Mouse (Mus musculus): ENCODE measurements around the gene Gm10337. TPM values are rescaled to one million over a fixed set of nuclear protein-coding genes. Genes with fewer than 3 reads are reported as not detected.
A peak's percentile ranks its signal among the peaks of the same experiment; 100 is the strongest.

The Gm10337 gene
- total RNA-seq, 2 experiments from 2014 or later: 7.3 TPM; not detected in 1

GRCm38 (mm10) chr15:102517631-102517975, 14.1 kb downstream of the Gm10337 start:
- no peak for DNase-seq

- peak; percentile 99 for DNase-seq
Observed at GRCm38 (mm10) chr15:102517976-102518858, 14.7 kb downstream of the Gm10337 start, which contains the start of gene Tarbp2. Tarbp2 (plus strand) TSS chr15:102518192.

- no peak for DNase-seq
Observed at GRCm38 (mm10) chr15:102518859-102519201, 15.3 kb downstream of the Gm10337 start.

GRCm38 (mm10) chr15:102519211-102520141, 16.0 kb downstream of the Gm10337 start:
- no peak for DNase-seq

GRCm38 (mm10) chr15:102520416-102520815, 16.9 kb downstream of the Gm10337 start:
- no peak for DNase-seq

GRCm38 (mm10) chr15:102521480-102521879, 18.0 kb downstream of the Gm10337 start:
- DNase-seq: no peak

GRCm38 (mm10) chr15:102524892-102525485, 21.5 kb downstream of the Gm10337 start, which contains the start of gene Npff:
Npff (minus strand) TSS chr15:102524942.
- peak; percentile 84 for DNase-seq

GRCm38 (mm10) chr15:102526111-102527002, 22.8 kb downstream of the Gm10337 start:
- DNase-seq: no peak

GRCm38 (mm10) chr15:102527936-102528335, 24.4 kb downstream of the Gm10337 start:
- no peak for DNase-seq

- no peak for DNase-seq
Observed at GRCm38 (mm10) chr15:102528396-102528795, 24.9 kb downstream of the Gm10337 start.

- DNase-seq: no peak
Observed at GRCm38 (mm10) chr15:102530566-102530965, 27.0 kb downstream of the Gm10337 start.

GRCm38 (mm10) chr15:102531586-102531985, 28.1 kb downstream of the Gm10337 start:
- no peak for DNase-seq

GRCm38 (mm10) chr15:102532106-102532900, 28.8 kb downstream of the Gm10337 start:
- no peak for DNase-seq

GRCm38 (mm10) chr15:102533926-102534325, 30.4 kb downstream of the Gm10337 start:
- no peak for DNase-seq

- no peak for DNase-seq
Observed at GRCm38 (mm10) chr15:102544801-102545200, 41.3 kb downstream of the Gm10337 start.

GRCm38 (mm10) chr15:102546246-102546645, 42.7 kb downstream of the Gm10337 start:
- no peak for DNase-seq

- DNase-seq: peak; percentile 80
Observed at GRCm38 (mm10) chr15:102546677-102547427, 43.3 kb downstream of the Gm10337 start.

GRCm38 (mm10) chr15:102547478-102547877, 44.0 kb downstream of the Gm10337 start:
- peak; percentile 39 for DNase-seq

- DNase-seq: no peak
Observed at GRCm38 (mm10) chr15:102552599-102552998, 49.1 kb downstream of the Gm10337 start.

All from heart, postnatal 4 days (tissue).